Mouse (Mus musculus): Measurements from ENCODE around the gene Enpp3. TPM values are rescaled to one million over a fixed set of nuclear protein-coding genes. Genes with fewer than 3 reads are reported as not detected.
A peak's percentile ranks its signal among the peaks of the same experiment; 100 is the strongest.

Gene Enpp3
- total RNA-seq, 1 experiment: 43.2 TPM

- H3K9ac ChIP-seq (ENCODE audit: insufficient read depth, low read depth, low read length, poor library complexity, severe bottlenecking): peak within 1 kb of the TSS; percentile 91
- H3K36me3 ChIP-seq (ENCODE audit: control insufficient read depth, insufficient read depth, low read length, poor library complexity, severe bottlenecking): peaks cover 13% of the 10 kb centered on the region
- peak within 1 kb of the TSS; percentile 87 to 88 for H3K4me3 ChIP-seq (ENCODE audit: insufficient read depth in 1 of 2, low read depth in 1 of 2, low read length in 2 of 2, poor library complexity in 1 of 2, severe bottlenecking in 1 of 2)
- no peaks in the 10 kb centered on the region for H3K9me3 ChIP-seq (ENCODE audit: control insufficient read depth, insufficient read depth, low read depth, low read length)
- DNase-seq (ENCODE audit: low read depth, low spot score): peak; percentile 97
- TF ChIP-seq CHD2 (IDR thresholded peaks at IDR 0.05; ENCODE audit: low read depth, low read length) (0 out of 2 replicates have a peak, but pooled peaks have one; percentile 44), ZC3H11A (IDR thresholded peaks at IDR 0.05; ENCODE audit: borderline replicate concordance, low read depth, low read length) (peak; percentile 67; the same call in 1 of the 2 replicates), MAFK (IDR thresholded peaks at IDR 0.05; ENCODE audit: insufficient read depth, low read depth, low read length) (peak; percentile 33; the same call in 1 of the 2 replicates), ZNF384 (IDR thresholded peaks at IDR 0.05; ENCODE audit: low read depth, low read length) (0 out of 2 replicates have a peak, but pooled peaks have one; percentile 12), HCFC1 (IDR thresholded peaks at IDR 0.05; ENCODE audit: borderline replicate concordance, insufficient read depth, low read length) (peak; percentile 90)
- no peak within 1 kb of the TSS for H3K27ac ChIP-seq (ENCODE audit: insufficient read depth, low read depth, low read length, poor library complexity, severe bottlenecking)
- in situ Hi-C loops (cut with MboI; ENCODE audit: low sequenced_read_pairs in 2 of 2, unreplicated experiment in 2 of 2): no loop called here
- 0 out of 4 replicates have a peak, but pooled peaks cover 0 to 1% of the 10 kb centered on the region in 2 experiments for H3K4me1 ChIP-seq (ENCODE audit: control insufficient read depth in 2 of 2, insufficient read depth in 2 of 2, low read length in 2 of 2, poor library complexity in 1 of 2)
These were observed 27.2 kb upstream of the Enpp3 start, which contains the start of gene Med23 for GRCm38 (mm10) chr10:24869760-24870290. Gene Med23 (plus strand): TSS chr10:24869986.

- H3K27ac ChIP-seq (ENCODE audit: insufficient read depth, low read depth, low read length, poor library complexity, severe bottlenecking): peak overlapping the region; percentile 62; the same call in 1 of the 2 replicates
- H3K4me1 ChIP-seq (ENCODE audit: control insufficient read depth in 2 of 2, insufficient read depth in 2 of 2, low read length in 2 of 2, poor library complexity in 1 of 2): no peaks in the 10 kb centered on the region
- no peak overlapping the region for H3K9ac ChIP-seq (ENCODE audit: insufficient read depth, low read depth, low read length, poor library complexity, severe bottlenecking)
- peaks cover 3% of the 10 kb centered on the region; the same call in 1 of the 2 replicates for H3K9me3 ChIP-seq (ENCODE audit: control insufficient read depth, insufficient read depth, low read depth, low read length)
- in situ Hi-C loops (cut with MboI; ENCODE audit: low sequenced_read_pairs in 2 of 2, unreplicated experiment in 2 of 2): no loop called here
- no peaks in the 10 kb centered on the region for H3K36me3 ChIP-seq (ENCODE audit: control insufficient read depth, insufficient read depth, low read length, poor library complexity, severe bottlenecking)
- H3K4me3 ChIP-seq (ENCODE audit: insufficient read depth in 1 of 2, low read depth in 1 of 2, low read length in 2 of 2, poor library complexity in 1 of 2, severe bottlenecking in 1 of 2): no peak overlapping the region
- no peak for TF ChIP-seq ZC3H11A (IDR thresholded peaks at IDR 0.05; ENCODE audit: borderline replicate concordance, low read depth, low read length)
- no peak for TF ChIP-seq HCFC1 (IDR thresholded peaks at IDR 0.05; ENCODE audit: borderline replicate concordance, insufficient read depth, low read length)
- no peak for DNase-seq (ENCODE audit: low read depth, low spot score)
These were observed 21.8 kb upstream of the Enpp3 start for GRCm38 (mm10) chr10:24864434-24864833.

- Histone ChIP-seq H3K27ac (ENCODE audit: insufficient read depth, low read depth, low read length, poor library complexity, severe bottlenecking) (peak overlapping the region; percentile 38), H3K9ac (ENCODE audit: insufficient read depth, low read depth, low read length, poor library complexity, severe bottlenecking) (no peak overlapping the region), H3K4me3 (ENCODE audit: insufficient read depth in 1 of 2, low read depth in 1 of 2, low read length in 2 of 2, poor library complexity in 1 of 2, severe bottlenecking in 1 of 2) (no peak overlapping the region), H3K36me3 (ENCODE audit: control insufficient read depth, insufficient read depth, low read length, poor library complexity, severe bottlenecking) (no peaks in the 10 kb centered on the region), H3K4me1 (ENCODE audit: control insufficient read depth in 2 of 2, insufficient read depth in 2 of 2, low read length in 2 of 2, poor library complexity in 1 of 2) (no peaks in the 10 kb centered on the region), H3K9me3 (ENCODE audit: control insufficient read depth, insufficient read depth, low read depth, low read length) (peaks cover 3% of the 10 kb centered on the region; the same call in 1 of the 2 replicates)
- no peak for DNase-seq (ENCODE audit: low read depth, low spot score)
- no peak for TF ChIP-seq MAFK (IDR thresholded peaks at IDR 0.05; ENCODE audit: insufficient read depth, low read depth, low read length)
- no peak for TF ChIP-seq CHD2 (IDR thresholded peaks at IDR 0.05; ENCODE audit: low read depth, low read length)
- no peak for TF ChIP-seq ZNF384 (IDR thresholded peaks at IDR 0.05; ENCODE audit: low read depth, low read length)
- TF ChIP-seq ZC3H11A (IDR thresholded peaks at IDR 0.05; ENCODE audit: borderline replicate concordance, low read depth, low read length): no peak
- in situ Hi-C loops (cut with MboI; ENCODE audit: low sequenced_read_pairs in 2 of 2, unreplicated experiment in 2 of 2): no loop called here
These were observed 20.5 kb upstream of the Enpp3 start for GRCm38 (mm10) chr10:24863146-24863545.

- Histone ChIP-seq H3K36me3 (ENCODE audit: control insufficient read depth, insufficient read depth, low read length, poor library complexity, severe bottlenecking) (no peaks in the 10 kb centered on the region), H3K4me3 (ENCODE audit: insufficient read depth in 1 of 2, low read depth in 1 of 2, low read length in 2 of 2, poor library complexity in 1 of 2, severe bottlenecking in 1 of 2) (no peak overlapping the region), H3K27ac (ENCODE audit: insufficient read depth, low read depth, low read length, poor library complexity, severe bottlenecking) (no peak overlapping the region; the same call in 1 of the 2 replicates), H3K9me3 (ENCODE audit: control insufficient read depth, insufficient read depth, low read depth, low read length) (0 out of 2 replicates have a peak, but pooled peaks cover 2% of the 10 kb centered on the region), H3K4me1 (ENCODE audit: control insufficient read depth in 2 of 2, insufficient read depth in 2 of 2, low read length in 2 of 2, poor library complexity in 1 of 2) (peaks cover 0 to 3% of the 10 kb centered on the region in 2 experiments; a peak in 1 of 4 replicates), H3K9ac (ENCODE audit: insufficient read depth, low read depth, low read length, poor library complexity, severe bottlenecking) (no peak overlapping the region)
- in situ Hi-C loops (cut with MboI; ENCODE audit: low sequenced_read_pairs in 2 of 2, unreplicated experiment in 2 of 2): no loop called here
- no peak for TF ChIP-seq MAFK (IDR thresholded peaks at IDR 0.05; ENCODE audit: insufficient read depth, low read depth, low read length)
- TF ChIP-seq ZNF384 (IDR thresholded peaks at IDR 0.05; ENCODE audit: low read depth, low read length): no peak
- TF ChIP-seq ZC3H11A (IDR thresholded peaks at IDR 0.05; ENCODE audit: borderline replicate concordance, low read depth, low read length): no peak
- no peak for TF ChIP-seq CHD2 (IDR thresholded peaks at IDR 0.05; ENCODE audit: low read depth, low read length)
- no peak for TF ChIP-seq HCFC1 (IDR thresholded peaks at IDR 0.05; ENCODE audit: borderline replicate concordance, insufficient read depth, low read length)
- DNase-seq (ENCODE audit: low read depth, low spot score): no peak
These were observed 625 bp downstream of the Enpp3 start for GRCm38 (mm10) chr10:24841998-24842397.

Data from ES-E14 (cell line).